Mouse (Mus musculus) embryonic facial prominence, embryonic 13.5 days (tissue): ENCODE results near the gene Mroh3. TPM values are rescaled to one million over a fixed set of nuclear protein-coding genes. Genes with fewer than 3 reads are reported as not detected.

Source experiments
- ATAC-seq: fragments of 200-750 bp; cut with Nextera tagmentation; 2 replicates; pipeline ENCODE4 v1.8.0; 2017; ENCODE audit warnings: low read depth; ENCODE audit not compliant: insufficient number of reproducible peaks, insufficient read depth, low FRiP score, low TSS enrichment
- H3K27ac ChIP-seq: fragments of 300-500 bp; sonication (generic); 2 replicates; pipeline ENCODE4 v1.5.1; 2015; ENCODE audit warnings: moderate library complexity, mild to moderate bottlenecking, inconsistent platforms
- H3K27me3 ChIP-seq: fragments of 300-500 bp; sonication (generic); 2 replicates; pipeline ENCODE4 v1.6.1; 2015; ENCODE audit warnings: mild to moderate bottlenecking, inconsistent platforms
- H3K36me3 ChIP-seq: fragments of 300-500 bp; sonication (generic); 2 replicates; pipeline ENCODE4 v1.6.1; 2015; ENCODE audit warnings: mild to moderate bottlenecking, inconsistent platforms
- H3K4me1 ChIP-seq: fragments of 300-500 bp; sonication (generic); 2 replicates; pipeline ENCODE4 v1.6.1; 2015; ENCODE audit warnings: inconsistent platforms
- H3K4me2 ChIP-seq: fragments of 300-500 bp; sonication (generic); 2 replicates; pipeline ENCODE4 v1.6.1; 2015; ENCODE audit warnings: moderate library complexity, mild to moderate bottlenecking, inconsistent platforms
- H3K4me3 ChIP-seq: fragments of 300-500 bp; sonication (generic); 2 replicates; pipeline ENCODE4 v1.5.1; 2015; ENCODE audit warnings: mild to moderate bottlenecking, inconsistent platforms
- H3K9ac ChIP-seq: fragments of 300-500 bp; sonication (generic); 2 replicates; pipeline ENCODE4 v1.6.1; 2015; ENCODE audit warnings: mild to moderate bottlenecking, inconsistent platforms
- H3K9me3 ChIP-seq: fragments of 300-500 bp; sonication (generic); 2 replicates; pipeline ENCODE4 v1.6.1; 2016; ENCODE audit warnings: inconsistent platforms
- WGBS: fragments of 180-500 bp; shearing (Covaris S2); methylation state at CpG from one replicate; pipeline ENCODE4 v1.1.7; 2015; ENCODE audit warnings: mixed read lengths; 5-methylcytosine and 5-hydroxymethylcytosine counted together
- polyA plus RNA-seq: library from polyadenylated mRNA; unstranded; fragments of >200 nt; fragmentation: Nextera tagmentation; extraction: Ambion mirVana; gene quantifications from 2 replicates; pipeline ENCODE4 v1.2.1, GENCODE M21; 2015

Gene Mroh3
- polyA plus RNA-seq, 1 experiment from 2014 or later, result 0.22 TPM

- Histone ChIP-seq H3K4me3 (peak overlapping the region; percentile 89; the same call in 1 of the 2 replicates), H3K9me3 (no peaks in the 10 kb centered on the region), H3K27me3 (no peaks in the 10 kb centered on the region), H3K27ac (no peak overlapping the region), H3K4me2 (peak overlapping the region; percentile 93), H3K9ac (peak overlapping the region; percentile 33; the same call in 1 of the 2 replicates), H3K36me3 (no peaks in the 10 kb centered on the region), H3K4me1 (peaks cover 92% of the 10 kb centered on the region)
- 43% methylated on average over 13 of the region's 13 CpGs for WGBS
- ATAC-seq, result no peak
Observed at GRCm38 (mm10) chr1:136133570-136134240, 78.9 kb downstream of the Mroh3 start.

- Histone ChIP-seq H3K4me2 (peak overlapping the region; percentile 93), H3K27ac (no peak overlapping the region), H3K27me3 (no peaks in the 10 kb centered on the region), H3K9me3 (no peaks in the 10 kb centered on the region), H3K4me3 (peak overlapping the region; percentile 89), H3K36me3 (no peaks in the 10 kb centered on the region), H3K9ac (peak overlapping the region; percentile 88), H3K4me1 (peaks cover 90% of the 10 kb centered on the region)
- WGBS, result 22% methylated on average over 10 of the region's 10 CpGs
- ATAC-seq, result no peak
Observed at GRCm38 (mm10) chr1:136132386-136133201, 80.0 kb downstream of the Mroh3 start.

Other genes starting within 250 kb of the Mroh3 start
- 0.06 TPM in 1 of 2 replicates, not detected in the other for gene Igfn1, start 206.5 kb downstream of the Mroh3 start, polyA plus RNA-seq
- gene Tmem9, start 204.7 kb downstream of the Mroh3 start, polyA plus RNA-seq, result 155 and 171 TPM in 2 replicates
- gene Ascl5, start 162.0 kb downstream of the Mroh3 start, polyA plus RNA-seq, result 0.67 and 2.1 TPM in 2 replicates
- gene Cacna1s, start 160.1 kb downstream of the Mroh3 start, polyA plus RNA-seq, result 0.70 and 1.3 TPM in 2 replicates
- 4.7 TPM in 2 replicates for gene Kif21b, start 81.4 kb downstream of the Mroh3 start, polyA plus RNA-seq
- gene Inava, start 21.4 kb upstream of the Mroh3 start, polyA plus RNA-seq, result 18.7 and 22.7 TPM in 2 replicates
- gene Gpr25, start 48.0 kb upstream of the Mroh3 start, polyA plus RNA-seq, result 0.21 TPM in 1 of 2 replicates, not detected in the other
- gene Camsap2, start 133.3 kb upstream of the Mroh3 start, polyA plus RNA-seq, result 12.3 and 13.9 TPM in 2 replicates
- gene Ddx59, start 202.4 kb upstream of the Mroh3 start, polyA plus RNA-seq, result 20.2 and 21.9 TPM in 2 replicates